Mouse (Mus musculus) forebrain, embryonic 13.5 days (tissue): ENCODE results near the gene Tnni3. TPM values are rescaled to one million over a fixed set of nuclear protein-coding genes. Genes with fewer than 3 reads are reported as not detected.

Experiments
- polyA plus RNA-seq: library from polyadenylated mRNA; unstranded; fragments of >200 nt; fragmentation: Nextera tagmentation; extraction: Ambion mirVana; gene quantifications from 2 replicates; pipeline ENCODE4 v1.2.1, GENCODE M21; 2015

Gene Tnni3
- polyA plus RNA-seq, 1 experiment from 2014 or later, result 0.89 TPM

Other genes starting within 250 kb of the Tnni3 start
- not detected in 2 replicates for gene Ncr1, start 186.5 kb downstream of the Tnni3 start, polyA plus RNA-seq
- gene Gp6, start 126.5 kb downstream of the Tnni3 start, polyA plus RNA-seq, result 0.05 TPM in 2 replicates
- gene Rdh13, start 78.6 kb downstream of the Tnni3 start, polyA plus RNA-seq, result 30.5 and 33.6 TPM in 2 replicates
- gene Eps8l1, start 63.6 kb downstream of the Tnni3 start, polyA plus RNA-seq, result 4.0 and 5.7 TPM in 2 replicates
- 33.8 and 36.8 TPM in 2 replicates for gene Ppp1r12c, start 22.5 kb downstream of the Tnni3 start, polyA plus RNA-seq
- gene Tnnt1, start 7.8 kb downstream of the Tnni3 start, polyA plus RNA-seq, result 3.9 and 5.7 TPM in 2 replicates
- 1.4 and 2.0 TPM in 2 replicates for gene Dnaaf3, start 8.2 kb upstream of the Tnni3 start, polyA plus RNA-seq
- 64.0 and 86.3 TPM in 2 replicates for gene Syt5, start 23.3 kb upstream of the Tnni3 start, polyA plus RNA-seq
- gene Ptprh, start 79.8 kb upstream of the Tnni3 start, polyA plus RNA-seq, result 0.09 and 0.13 TPM in 2 replicates
- gene Tmem86b, start 107.2 kb upstream of the Tnni3 start, polyA plus RNA-seq, result 2.9 and 3.3 TPM in 2 replicates
- 7.8 and 8.1 TPM in 2 replicates for gene Ppp6r1, start 134.8 kb upstream of the Tnni3 start, polyA plus RNA-seq
- 117 and 125 TPM in 2 replicates for gene Hspbp1, start 160.8 kb upstream of the Tnni3 start, polyA plus RNA-seq
- gene Brsk1, start 166.4 kb upstream of the Tnni3 start, polyA plus RNA-seq, result 6.1 and 6.5 TPM in 2 replicates
- gene Tmem150b, start 201.0 kb upstream of the Tnni3 start, polyA plus RNA-seq, result 0.27 and 0.29 TPM in 2 replicates
- gene Kmt5c, start 215.9 kb upstream of the Tnni3 start, polyA plus RNA-seq, result 75.3 and 84.3 TPM in 2 replicates
- gene Cox6b2, start 228.9 kb upstream of the Tnni3 start, polyA plus RNA-seq, result 17.8 and 22.1 TPM in 2 replicates
- gene Fam71e2, start 247.1 kb upstream of the Tnni3 start, polyA plus RNA-seq, result not detected in 2 replicates